Mouse (Mus musculus) midbrain, embryonic 12.5 days (tissue): ENCODE results near the gene Cdh15. TPM values are rescaled to one million over a fixed set of nuclear protein-coding genes. Genes with fewer than 3 reads are reported as not detected.

Experiments
- ATAC-seq: fragments of 200-750 bp; cut with Nextera tagmentation; 2 replicates; pipeline ENCODE4 v1.8.0; 2017; ENCODE audit warnings: low read depth, moderate TSS enrichment, moderate library complexity; ENCODE audit not compliant: low FRiP score
- H3K27ac ChIP-seq: fragments of 300-500 bp; sonication (generic); replicated peaks from 2 replicates; pipeline ENCODE4 v1.5.1; 2016; ENCODE audit warnings: mild to moderate bottlenecking
- H3K27me3 ChIP-seq: fragments of 300-500 bp; sonication (generic); 2 replicates; pipeline ENCODE4 v1.6.1; 2016; ENCODE audit warnings: mild to moderate bottlenecking
- H3K36me3 ChIP-seq: fragments of 300-500 bp; sonication (generic); 2 replicates; pipeline ENCODE4 v1.6.1; 2016
- H3K4me1 ChIP-seq: fragments of 300-500 bp; sonication (generic); 2 replicates; pipeline ENCODE4 v1.6.1; 2016
- H3K4me2 ChIP-seq: fragments of 300-500 bp; sonication (generic); replicated peaks from 2 replicates; pipeline ENCODE4 v1.6.1; 2016; ENCODE audit warnings: mild to moderate bottlenecking, moderate library complexity
- H3K4me3 ChIP-seq: fragments of 300-500 bp; sonication (generic); 2 replicates; pipeline ENCODE4 v1.5.1; 2016; ENCODE audit warnings: mild to moderate bottlenecking
- H3K9ac ChIP-seq: fragments of 300-500 bp; sonication (generic); replicated peaks from 2 replicates; pipeline ENCODE4 v1.6.1; 2016; ENCODE audit warnings: mild to moderate bottlenecking, moderate library complexity
- H3K9me3 ChIP-seq: fragments of 300-500 bp; sonication (generic); 2 replicates; pipeline ENCODE4 v1.6.1; 2016; ENCODE audit warnings: mild to moderate bottlenecking
- WGBS: fragments of 180-500 bp; shearing (Covaris S2); methylation state at CpG from one replicate; pipeline ENCODE4 v1.1.7; 2016; 5-methylcytosine and 5-hydroxymethylcytosine counted together
- polyA plus RNA-seq: library from polyadenylated mRNA; unstranded; fragments of >200 nt; fragmentation: Nextera tagmentation; extraction: Ambion mirVana; gene quantifications from 2 replicates; pipeline ENCODE4 v1.2.1, GENCODE M21; 2016

Cdh15 gene
- polyA plus RNA-seq, 1 experiment from 2014 or later, result 0.43 TPM

GRCm38 (mm10) chr8:122845662-122846061, 2.1 kb upstream of the Cdh15 start:
- H3K4me2 ChIP-seq, result no peak overlapping the region
- no peaks in the 10 kb centered on the region for H3K36me3 ChIP-seq
- H3K4me1 ChIP-seq, result peaks cover 7% of the 10 kb centered on the region; the same call in 1 of the 2 replicates
- H3K9me3 ChIP-seq, result no peaks in the 10 kb centered on the region
- peaks cover 23% of the 10 kb centered on the region; the same call in 1 of the 2 replicates for H3K27me3 ChIP-seq
- H3K27ac ChIP-seq, result no peak overlapping the region
- H3K4me3 ChIP-seq, result no peak overlapping the region
- no peak overlapping the region for H3K9ac ChIP-seq
- WGBS, result 87% methylated on average over 4 of the region's 4 CpGs
- no peak for ATAC-seq

- Histone ChIP-seq H3K4me2 (no peak overlapping the region), H3K27ac (no peak overlapping the region), H3K9ac (no peak overlapping the region), H3K4me1 (peaks cover 17% of the 10 kb centered on the region), H3K4me3 (no peak overlapping the region), H3K9me3 (no peaks in the 10 kb centered on the region), H3K36me3 (no peaks in the 10 kb centered on the region), H3K27me3 (peaks cover 26% of the 10 kb centered on the region; the same call in 1 of the 2 replicates)
- 62% methylated on average over 8 of the region's 11 CpGs for WGBS
- no peak for ATAC-seq
Measured at GRCm38 (mm10) chr8:122849152-122849910, 1.6 kb downstream of the Cdh15 start.

GRCm38 (mm10) chr8:122850641-122851240, 3.0 kb downstream of the Cdh15 start:
- no peaks in the 10 kb centered on the region for H3K9me3 ChIP-seq
- no peak for ATAC-seq

GRCm38 (mm10) chr8:122851692-122852545, 4.2 kb downstream of the Cdh15 start:
- H3K4me1 ChIP-seq, result peaks cover 17% of the 10 kb centered on the region

More at GRCm38 (mm10) chr8:122850641-122851240, 3.0 kb downstream of the Cdh15 start:
- no peak overlapping the region for H3K27ac ChIP-seq
- peaks cover 17% of the 10 kb centered on the region for H3K4me1 ChIP-seq
- no peak overlapping the region for H3K4me3 ChIP-seq
- H3K36me3 ChIP-seq, result no peaks in the 10 kb centered on the region
- no peak overlapping the region for H3K9ac ChIP-seq
- H3K27me3 ChIP-seq, result peaks cover 26% of the 10 kb centered on the region; the same call in 1 of the 2 replicates
- WGBS, result 68% methylated on average over 3 of the region's 3 CpGs
- no peak overlapping the region for H3K4me2 ChIP-seq

GRCm38 (mm10) chr8:122852546-122852905, 4.8 kb downstream of the Cdh15 start:
- Histone ChIP-seq H3K9ac (no peak overlapping the region), H3K9me3 (no peaks in the 10 kb centered on the region), H3K27me3 (peaks cover 19% of the 10 kb centered on the region; the same call in 1 of the 2 replicates), H3K4me3 (no peak overlapping the region), H3K36me3 (no peaks in the 10 kb centered on the region), H3K4me1 (peaks cover 17% of the 10 kb centered on the region), H3K27ac (no peak overlapping the region), H3K4me2 (no peak overlapping the region)
- WGBS, result 82% methylated on average over 1 of the region's 1 CpGs
- no peak for ATAC-seq

More at GRCm38 (mm10) chr8:122851692-122852545, 4.2 kb downstream of the Cdh15 start:
- Histone ChIP-seq H3K27ac (no peak overlapping the region), H3K4me2 (no peak overlapping the region), H3K27me3 (peaks cover 19% of the 10 kb centered on the region; the same call in 1 of the 2 replicates), H3K4me3 (no peak overlapping the region), H3K9ac (no peak overlapping the region), H3K9me3 (no peaks in the 10 kb centered on the region), H3K36me3 (no peaks in the 10 kb centered on the region)
- ATAC-seq, result no peak
- WGBS, result 84% methylated on average over 12 of the region's 12 CpGs

GRCm38 (mm10) chr8:122853340-122853771, 5.6 kb downstream of the Cdh15 start:
- H3K4me1 ChIP-seq, result peaks cover 11% of the 10 kb centered on the region
- no peaks in the 10 kb centered on the region for H3K9me3 ChIP-seq
- 8% methylated on average over 11 of the region's 11 CpGs for WGBS
- no peak overlapping the region; the same call in 1 of the 2 replicates for H3K9ac ChIP-seq
- peak; percentile 56; the same call in 1 of the 2 replicates for ATAC-seq
- H3K27ac ChIP-seq, result no peak overlapping the region
- no peaks in the 10 kb centered on the region for H3K36me3 ChIP-seq
- peak overlapping the region; percentile 19 for H3K4me2 ChIP-seq
- peaks cover 16% of the 10 kb centered on the region; the same call in 1 of the 2 replicates for H3K27me3 ChIP-seq
- H3K4me3 ChIP-seq, result no peak overlapping the region

- no peaks in the 10 kb centered on the region for H3K36me3 ChIP-seq
- peaks cover 8% of the 10 kb centered on the region; the same call in 1 of the 2 replicates for H3K27me3 ChIP-seq
- no peak overlapping the region for H3K4me2 ChIP-seq
- no peak overlapping the region for H3K4me3 ChIP-seq
- H3K9ac ChIP-seq, result no peak overlapping the region
- H3K27ac ChIP-seq, result no peak overlapping the region
- H3K4me1 ChIP-seq, result peaks cover 10% of the 10 kb centered on the region
- 79% methylated on average over 7 of the region's 7 CpGs for WGBS
- ATAC-seq, result no peak
- no peaks in the 10 kb centered on the region for H3K9me3 ChIP-seq
Measured at GRCm38 (mm10) chr8:122854388-122854787, 6.6 kb downstream of the Cdh15 start.

- H3K4me1 ChIP-seq, result peaks cover 10% of the 10 kb centered on the region
- no peak overlapping the region for H3K4me2 ChIP-seq
- peaks cover 5% of the 10 kb centered on the region; the same call in 1 of the 2 replicates for H3K27me3 ChIP-seq
- no peaks in the 10 kb centered on the region for H3K9me3 ChIP-seq
- WGBS, result 89% methylated on average over 4 of the region's 4 CpGs
- H3K36me3 ChIP-seq, result no peaks in the 10 kb centered on the region
- H3K4me3 ChIP-seq, result no peak overlapping the region
- no peak for ATAC-seq
- H3K27ac ChIP-seq, result no peak overlapping the region
- no peak overlapping the region for H3K9ac ChIP-seq
Measured at GRCm38 (mm10) chr8:122855123-122855522, 7.4 kb downstream of the Cdh15 start.

GRCm38 (mm10) chr8:122856288-122856687, 8.5 kb downstream of the Cdh15 start:
- Histone ChIP-seq H3K36me3 (no peaks in the 10 kb centered on the region), H3K27ac (no peak overlapping the region), H3K4me3 (no peak overlapping the region), H3K9ac (no peak overlapping the region), H3K4me1 (peaks cover 10% of the 10 kb centered on the region), H3K9me3 (no peaks in the 10 kb centered on the region), H3K4me2 (no peak overlapping the region), H3K27me3 (no peaks in the 10 kb centered on the region; the same call in 1 of the 2 replicates)
- ATAC-seq, result no peak
- WGBS, result 86% methylated on average over 8 of the region's 8 CpGs

- Histone ChIP-seq H3K9me3 (peaks cover 8% of the 10 kb centered on the region), H3K4me3 (no peak overlapping the region), H3K27me3 (no peaks in the 10 kb centered on the region; the same call in 1 of the 2 replicates), H3K4me2 (no peak overlapping the region), H3K27ac (no peak overlapping the region), H3K36me3 (no peaks in the 10 kb centered on the region), H3K9ac (no peak overlapping the region), H3K4me1 (peaks cover 3% of the 10 kb centered on the region)
- WGBS, result 66% methylated on average over 13 of the region's 13 CpGs
- ATAC-seq, result no peak
Measured at GRCm38 (mm10) chr8:122859843-122860242, 12.1 kb downstream of the Cdh15 start.

GRCm38 (mm10) chr8:122864719-122865129, 17.0 kb downstream of the Cdh15 start:
- WGBS, result 50% methylated on average over 26 of the region's 26 CpGs
- peaks cover 5% of the 10 kb centered on the region for H3K27me3 ChIP-seq
- peaks cover 3% of the 10 kb centered on the region for H3K4me1 ChIP-seq
- peak overlapping the region; percentile 43 for H3K4me2 ChIP-seq
- peaks cover 22% of the 10 kb centered on the region for H3K9me3 ChIP-seq
- H3K9ac ChIP-seq, result no peak overlapping the region
- no peak overlapping the region for H3K27ac ChIP-seq
- no peaks in the 10 kb centered on the region for H3K36me3 ChIP-seq
- peak overlapping the region; percentile 22 for H3K4me3 ChIP-seq
- no peak for ATAC-seq
